Mouse (Mus musculus): ENCODE data around the gene Rbm12b1.
A peak's percentile ranks its signal among the peaks of the same experiment; 100 is the strongest.
"Not testable (repeated sequence)": the region's sequence is repeated elsewhere in the genome, so short reads cannot be mapped to it uniquely, and the experiment has no call there.

The Rbm12b1 gene

GRCm38 (mm10) chr4:12140141-12140567, at the start of gene Rbm12b1:
Rbm12b1 (plus strand) TSS chr4:12140264.
- DNase-seq (ENCODE audit: low read depth, low spot score), result peak; percentile 97

- peak; percentile 39 for DNase-seq (ENCODE audit: low read depth, low spot score)
These were observed 563 bp downstream of the Rbm12b1 start for GRCm38 (mm10) chr4:12140592-12141062.

GRCm38 (mm10) chr4:12141516-12141915, 1.5 kb downstream of the Rbm12b1 start:
- not testable (repeated sequence) for DNase-seq (ENCODE audit: low read depth, low spot score)

- DNase-seq (ENCODE audit: low read depth, low spot score), result no peak
These were observed 7.6 kb downstream of the Rbm12b1 start for GRCm38 (mm10) chr4:12147660-12148059.

GRCm38 (mm10) chr4:12170986-12171317, 30.9 kb downstream of the Rbm12b1 start:
- DNase-seq (ENCODE audit: low read depth, low spot score), result no peak

GRCm38 (mm10) chr4:12171318-12172091, 31.4 kb downstream of the Rbm12b1 start, which contains the start of gene Fam92a:
Fam92a (minus strand) TSS chr4:12172015.
- peak; percentile 89 for DNase-seq (ENCODE audit: low read depth, low spot score)

GRCm38 (mm10) chr4:12178992-12179391, 38.9 kb downstream of the Rbm12b1 start:
- peak; percentile 52 for DNase-seq (ENCODE audit: low read depth, low spot score)

Measured in brain, adult 2 months (tissue).